Mouse (Mus musculus) ovary, postnatal 14 days (tissue): ENCODE measurements at regions not wholly inside any gene's neighbourhood (a gene's known extent, or its start where the extent isn't known, plus 50 kb on each side); places are given as distances from the start of the nearest gene placed in this dataset.

ENCODE experiments used
- DNase-seq: peaks from one replicate; pipeline ENCODE4 v3.0.0; 2022; ENCODE audit warnings: low spot score

DNA sequence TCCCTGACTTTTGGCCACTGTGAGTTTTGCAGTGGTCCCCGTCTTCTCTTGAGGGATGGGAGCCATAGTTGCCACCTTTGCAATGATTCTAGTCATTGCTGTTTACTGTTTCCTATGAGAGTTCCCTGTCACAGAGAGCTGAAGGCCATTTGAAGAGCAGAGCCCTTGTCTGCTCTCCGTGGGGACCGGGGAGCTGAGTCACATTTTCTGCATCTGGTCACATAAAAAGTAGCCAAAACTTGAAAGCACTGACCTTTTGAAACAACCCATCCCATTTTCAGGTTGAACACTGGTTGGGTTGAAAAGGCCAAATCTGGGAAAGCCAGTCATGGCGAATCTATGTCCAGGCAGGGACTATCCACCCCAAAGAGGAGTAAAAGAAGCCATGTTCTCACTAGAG, 387.9 kb upstream of the Mki67 start:
- no peak for DNase-seq

DNA sequence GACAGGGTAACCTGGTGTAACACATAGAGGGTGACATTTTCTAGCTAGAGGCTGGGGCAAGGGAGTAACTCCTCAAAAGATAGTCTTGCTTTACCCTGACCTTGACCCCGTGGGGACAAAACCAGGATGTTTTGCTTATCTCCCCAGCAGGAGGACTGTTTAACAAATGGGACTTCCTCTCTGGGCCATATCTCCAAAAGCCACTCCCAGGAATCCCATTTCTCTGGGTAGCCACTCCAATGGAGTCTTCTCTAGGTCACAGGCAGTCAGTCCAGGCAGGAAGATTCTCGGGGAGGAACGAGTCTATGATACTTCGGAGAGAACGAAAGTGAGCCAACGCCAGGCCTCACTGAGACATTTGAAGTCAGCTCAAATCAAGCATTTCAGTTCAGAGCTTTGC, 396.0 kb upstream of the Mki67 start:
- DNase-seq: no peak

DNA sequence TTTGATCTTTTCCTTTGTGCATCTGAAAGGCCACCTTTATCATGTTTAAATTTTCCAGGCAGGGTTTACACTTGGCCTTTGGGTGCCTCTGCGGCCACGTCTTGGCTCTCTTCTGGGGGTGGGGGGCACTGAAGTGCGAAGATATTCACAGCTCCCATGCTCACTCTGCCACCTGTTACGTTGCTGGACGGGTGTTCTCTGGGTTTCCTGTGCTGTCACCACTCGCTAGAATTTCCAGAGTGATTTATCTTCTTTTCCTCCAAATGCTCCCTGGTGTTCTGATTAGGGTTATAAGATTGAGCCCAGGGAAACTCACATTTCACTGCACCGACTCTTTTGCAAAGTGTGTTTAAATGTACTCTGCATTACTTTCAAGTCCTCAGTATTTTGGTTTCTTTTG, 404.8 kb upstream of the Mki67 start:
- no peak for DNase-seq

DNA sequence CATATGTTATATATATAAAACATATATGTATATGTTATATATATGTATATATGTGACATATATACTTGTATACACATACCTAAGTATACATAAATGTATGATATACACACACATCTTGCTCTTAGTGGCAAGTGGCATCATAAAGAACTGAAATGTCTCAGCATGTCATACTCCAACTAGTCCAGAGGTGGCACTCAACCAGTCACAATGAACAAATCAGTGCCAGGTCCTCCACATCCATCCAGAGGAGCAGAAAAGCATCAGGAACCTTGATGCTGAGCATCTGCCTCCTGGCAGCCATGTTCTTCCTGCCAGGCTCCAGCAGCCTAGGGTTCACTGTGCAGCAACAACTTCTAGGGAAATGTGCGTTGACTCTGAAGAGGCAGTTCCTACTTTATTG, 405.2 kb upstream of the Mki67 start:
- DNase-seq: no peak

DNA sequence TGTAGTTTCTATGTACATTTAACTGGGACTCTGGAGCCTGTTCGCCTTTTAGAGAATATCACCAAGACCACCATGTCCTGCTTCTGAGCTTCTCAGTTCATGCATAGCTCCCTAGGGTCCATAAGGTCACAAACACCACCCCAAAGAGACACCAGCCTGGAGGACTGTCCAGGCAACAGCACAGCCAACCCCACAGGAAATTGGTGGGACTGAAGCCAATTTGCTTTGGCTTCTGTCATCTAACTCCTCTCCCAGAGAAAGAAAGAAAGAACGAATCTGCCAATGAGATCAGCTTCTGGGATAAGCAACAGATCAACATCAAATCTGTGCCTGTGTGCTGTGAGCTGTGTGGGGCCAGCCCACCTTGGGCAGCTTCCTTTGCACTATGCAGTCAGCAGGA, 408.6 kb upstream of the Mki67 start:
- DNase-seq: no peak

DNA sequence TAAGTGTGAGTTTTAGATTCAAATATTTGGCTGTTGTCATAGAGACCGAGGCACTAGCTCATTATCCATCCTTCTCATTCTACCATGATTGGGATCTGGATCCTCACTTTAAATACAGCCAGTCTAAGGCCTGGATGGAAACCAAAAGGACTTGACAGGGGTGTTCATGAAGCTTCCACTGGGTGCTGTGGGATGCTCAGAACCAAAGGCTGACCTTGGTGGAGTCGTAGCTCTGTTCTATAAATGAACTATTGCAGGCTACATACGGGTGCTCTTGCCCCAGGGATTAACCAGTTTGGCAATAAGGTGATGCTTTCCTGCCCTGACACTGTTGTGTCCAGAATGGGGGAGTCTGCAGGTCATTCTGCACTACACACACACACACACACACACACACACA, 410.2 kb upstream of the Mki67 start:
- DNase-seq: no peak

DNA sequence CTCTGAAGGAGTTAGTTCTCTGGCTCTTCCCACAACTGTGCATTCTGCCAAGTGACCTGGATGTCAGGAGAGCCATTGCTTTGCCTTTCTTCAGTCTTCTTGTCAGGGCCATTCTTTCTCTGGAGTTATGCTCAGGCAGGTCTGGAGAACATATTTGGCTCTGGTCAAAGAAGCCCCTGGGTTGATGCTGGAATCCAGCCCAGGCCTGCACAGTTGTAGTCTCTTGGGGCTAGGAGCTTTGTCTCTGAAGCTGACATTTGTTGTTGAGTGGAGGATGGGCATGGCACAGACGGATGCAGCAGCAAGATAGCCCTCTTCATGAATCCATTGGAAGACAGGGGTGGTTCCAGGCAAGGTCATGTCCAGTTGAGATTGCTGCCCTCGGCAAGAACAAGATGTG, 411.4 kb upstream of the Mki67 start:
- DNase-seq: no peak

DNA sequence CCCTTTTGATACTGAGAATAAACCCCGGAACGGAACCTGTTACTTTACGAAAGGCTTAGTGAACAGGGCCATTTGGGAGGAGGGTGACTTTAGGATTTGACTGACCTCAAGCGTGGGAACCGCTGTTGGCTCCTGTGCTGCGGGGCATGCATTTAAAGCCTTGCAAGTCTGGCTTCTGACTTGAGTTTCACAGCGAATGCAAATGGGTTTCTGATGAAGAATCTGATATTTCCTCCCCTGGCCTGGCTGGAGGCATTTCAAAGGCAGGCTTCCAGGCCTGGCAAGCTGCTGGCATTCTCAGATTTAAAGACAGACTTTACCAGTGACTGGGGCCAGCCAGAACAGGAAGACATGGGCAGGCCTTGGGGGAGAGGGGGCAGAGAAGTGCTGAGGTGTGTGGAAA, 413.6 kb upstream of the Mki67 start:
- no peak for DNase-seq

DNA sequence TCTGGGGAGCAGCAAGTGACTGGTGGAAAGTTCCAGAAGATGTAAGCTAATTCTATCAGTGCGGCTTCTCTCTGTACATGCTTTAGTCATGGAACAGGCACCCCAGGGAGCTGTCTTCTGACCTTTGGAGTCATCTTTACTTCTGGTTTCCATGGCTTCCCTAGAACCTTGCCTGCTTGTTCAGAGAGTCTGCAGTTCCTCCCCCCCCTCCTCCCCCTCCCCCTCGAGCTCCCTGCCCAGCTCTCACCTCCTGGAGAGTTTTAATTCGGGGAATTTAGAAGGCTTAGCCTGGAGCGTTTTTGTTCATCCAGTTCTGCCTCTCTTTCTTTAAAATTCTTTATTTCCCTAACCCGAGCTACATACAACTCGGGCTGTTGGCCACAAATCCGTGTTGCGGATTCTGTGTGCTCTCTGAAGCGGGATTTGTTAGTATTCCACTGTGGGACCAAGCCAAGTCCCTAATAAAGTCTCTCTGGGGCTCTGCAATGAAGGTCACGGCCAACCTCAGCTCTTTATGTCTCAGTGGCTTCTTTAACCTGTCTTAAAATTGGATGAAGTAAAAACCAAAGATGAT, 414.6 kb upstream of the Mki67 start:
- no peak for DNase-seq

DNA sequence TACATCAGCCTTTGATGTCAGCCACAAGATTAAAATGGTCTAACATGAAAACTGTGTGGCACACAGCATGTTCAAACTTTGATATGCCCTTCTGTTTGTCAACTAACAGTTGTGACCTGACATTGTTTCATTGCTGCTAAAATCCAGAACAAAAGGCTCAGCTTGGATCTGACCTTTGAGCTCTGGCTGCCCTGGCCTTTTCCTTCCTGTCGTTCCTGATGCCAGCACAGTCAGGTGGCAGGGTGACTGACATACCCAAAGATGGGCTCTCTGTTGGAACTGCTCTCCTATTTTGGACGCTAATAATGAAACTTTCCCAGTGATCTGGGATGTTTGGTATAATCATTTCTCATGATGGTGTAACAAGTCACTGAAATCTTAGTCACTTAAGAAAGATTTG, 416.8 kb upstream of the Mki67 start:
- DNase-seq: no peak

DNA sequence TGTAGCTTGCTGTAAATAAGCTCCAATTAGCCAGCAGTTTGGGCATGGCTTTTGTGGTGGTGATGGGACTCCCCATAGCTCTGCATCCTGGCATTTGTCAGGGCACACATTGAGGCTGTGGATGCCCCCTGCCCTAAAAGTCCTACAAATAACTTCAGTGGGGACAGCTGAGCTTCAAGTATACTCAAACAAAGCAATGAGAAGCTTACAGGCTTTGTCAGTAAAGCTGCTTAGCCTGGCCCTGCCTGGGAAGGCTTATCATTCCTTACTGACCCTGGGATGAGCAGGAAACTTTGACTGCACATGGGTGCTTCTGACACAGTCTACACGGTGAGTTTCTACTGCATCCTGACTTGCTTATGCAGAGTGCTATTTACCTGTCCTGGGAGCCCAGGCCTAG, 420.5 kb upstream of the Mki67 start:
- no peak for DNase-seq

DNA sequence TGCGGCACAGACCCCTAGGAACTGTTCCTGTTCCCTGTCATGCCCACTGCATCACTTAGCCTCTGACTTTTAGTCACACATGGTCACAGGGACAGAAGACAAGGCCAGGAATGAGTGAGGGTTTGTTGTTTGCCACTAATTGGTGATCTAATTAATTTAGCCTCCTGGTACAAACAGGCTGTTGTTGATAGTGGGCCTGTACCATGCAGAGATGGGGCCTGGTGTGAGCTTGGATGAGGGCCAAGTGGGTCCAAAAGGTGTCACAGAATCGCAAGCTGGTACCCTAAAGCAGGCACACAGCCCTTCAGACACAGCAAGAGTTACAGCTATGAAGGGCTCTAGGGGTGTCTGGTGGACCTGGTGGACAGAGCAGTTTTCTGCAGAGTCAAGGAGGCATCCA, 421.2 kb upstream of the Mki67 start:
- DNase-seq: no peak

DNA sequence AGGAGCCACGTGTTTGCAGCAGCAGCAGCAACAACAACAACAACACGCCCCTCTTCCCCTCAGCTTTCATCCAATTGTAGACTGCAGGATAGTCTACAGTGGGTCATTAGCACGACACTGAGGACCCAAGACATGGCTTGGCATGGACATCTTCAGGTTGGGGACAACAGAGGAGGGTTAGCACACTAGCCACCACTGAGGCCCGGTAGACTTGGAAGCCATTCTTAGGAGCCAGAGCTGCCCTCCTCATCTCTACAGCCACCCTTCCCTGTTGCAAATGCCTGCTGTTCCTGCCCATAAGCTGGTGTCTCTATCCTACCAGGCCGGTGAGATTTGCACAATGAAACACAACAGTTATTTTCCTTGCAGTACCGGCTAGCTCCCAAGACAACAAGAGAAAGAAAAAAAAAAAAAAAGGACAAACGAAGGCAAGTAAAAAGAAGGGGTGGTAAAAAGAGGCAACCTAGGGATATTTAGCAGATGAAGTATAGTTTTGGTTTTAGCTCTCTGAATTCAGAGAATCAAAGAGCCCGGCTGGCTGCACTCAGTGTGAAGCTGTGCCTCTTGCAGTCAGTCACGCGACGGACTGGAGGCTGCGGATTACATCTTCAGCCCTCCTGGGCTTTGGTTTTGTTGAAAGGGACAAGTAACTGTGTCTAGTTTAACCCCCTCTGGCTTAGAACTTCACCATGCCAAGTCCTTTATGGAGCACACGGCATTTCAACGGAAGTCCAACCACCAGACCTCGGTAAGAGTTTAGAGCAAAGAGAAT, 421.9 kb upstream of the Mki67 start:
- no peak for DNase-seq

DNA sequence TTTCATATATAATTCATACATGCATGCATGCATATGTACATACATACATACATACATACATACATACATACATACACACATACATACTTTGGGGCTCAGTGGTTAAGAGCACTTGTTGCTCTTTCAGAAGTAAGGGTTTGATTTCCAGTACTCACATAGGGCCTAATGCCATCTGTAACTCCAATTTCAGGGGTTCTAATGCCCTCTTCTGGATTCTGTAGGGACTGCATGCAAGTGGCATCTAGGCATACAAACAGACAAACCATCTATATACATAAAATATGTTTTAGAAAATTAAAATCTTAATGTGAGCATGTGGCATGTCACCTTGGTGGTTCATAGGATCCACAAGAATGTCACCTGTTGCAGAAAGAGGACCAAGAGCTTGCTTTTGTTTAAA, 426.7 kb upstream of the Mki67 start:
- DNase-seq: no peak

DNA sequence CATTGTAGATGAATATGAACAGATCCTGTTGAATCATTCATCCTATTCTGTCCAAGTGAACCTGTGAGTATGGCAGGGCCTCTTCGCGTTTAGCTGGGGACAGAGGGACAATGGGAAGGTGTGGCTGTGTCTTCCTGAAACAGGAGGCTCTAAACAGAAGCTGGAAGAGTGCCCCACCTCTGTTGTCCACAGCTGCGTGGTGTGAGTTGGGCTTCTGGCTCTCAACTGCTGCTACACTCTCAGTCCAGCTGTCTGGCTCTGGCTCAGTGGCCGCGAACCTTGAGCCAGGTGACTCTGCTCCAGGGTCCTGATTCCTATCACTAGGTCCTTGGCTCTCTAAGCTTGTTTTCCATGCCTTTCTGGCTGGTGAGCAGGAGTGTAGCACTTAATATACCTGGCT, 434.0 kb upstream of the Mki67 start:
- no peak for DNase-seq

DNA sequence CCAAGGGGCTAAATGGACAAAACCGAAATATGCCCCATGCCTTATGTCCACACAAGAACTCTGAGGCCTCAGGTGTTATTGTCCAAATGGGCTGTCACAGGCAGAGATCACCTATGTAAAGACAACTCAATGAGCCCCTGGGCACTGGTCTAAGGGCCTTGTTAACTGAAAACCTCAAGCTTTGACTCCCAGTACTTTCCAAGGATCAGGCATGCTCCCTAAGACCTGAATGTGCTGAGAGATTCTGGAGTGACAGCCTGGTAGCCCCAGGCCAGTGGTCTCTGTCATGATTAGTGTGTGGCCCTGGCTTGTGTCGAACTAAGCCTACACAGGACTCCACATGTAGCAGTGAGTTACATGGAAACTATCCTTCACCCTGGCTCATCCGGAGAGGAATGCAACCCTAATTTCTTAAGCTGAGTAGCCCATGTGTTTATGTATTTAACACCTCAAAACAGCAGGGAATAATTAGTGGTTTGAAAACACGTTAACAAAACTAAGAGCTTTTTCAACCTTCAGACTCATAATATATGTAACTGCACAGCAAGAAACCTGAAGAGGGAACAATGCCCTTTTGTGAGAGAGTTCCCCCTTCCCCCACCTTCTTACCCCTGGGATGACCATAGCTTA, 435.3 kb upstream of the Mki67 start:
- DNase-seq: no peak

DNA sequence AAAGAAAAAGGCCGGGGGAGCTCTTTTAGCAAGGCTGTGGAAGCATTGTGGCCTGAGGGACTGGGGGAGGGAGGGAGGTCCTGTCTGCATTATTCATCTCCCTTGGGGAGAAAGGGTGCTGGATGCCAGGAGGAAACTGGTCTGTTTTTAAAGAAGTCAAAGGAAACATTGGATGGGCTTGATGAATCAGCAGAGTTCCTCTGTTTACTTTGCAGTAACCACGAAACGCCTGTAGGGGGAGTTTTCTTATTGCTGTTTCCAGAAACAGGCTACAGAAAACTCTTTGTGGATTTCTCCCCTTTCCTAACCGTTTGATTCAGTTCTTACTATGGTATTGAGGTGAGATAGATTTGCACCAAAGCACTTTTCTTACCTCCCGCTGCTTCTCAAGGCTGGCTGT, 436.3 kb upstream of the Mki67 start:
- peak; percentile 53 for DNase-seq

DNA sequence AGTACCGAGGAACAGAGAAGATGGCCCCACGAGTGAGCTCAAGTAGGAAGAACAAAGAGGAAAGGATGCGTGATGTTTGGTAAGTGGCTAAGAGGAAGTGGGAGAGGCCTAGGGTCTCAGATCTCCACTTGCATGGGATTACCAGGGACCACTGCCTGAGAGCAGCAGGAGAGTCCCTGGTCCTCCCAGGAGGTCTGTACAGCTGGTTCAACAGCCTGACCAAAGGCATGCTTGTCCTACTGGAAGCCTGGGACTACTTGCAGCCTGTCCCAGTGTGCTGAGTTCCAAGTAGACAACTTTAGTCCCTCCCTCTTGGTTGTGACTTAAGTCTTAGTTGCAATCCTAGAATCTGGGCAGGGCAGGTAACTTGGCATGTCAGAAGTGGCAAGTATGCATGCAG, 437.5 kb upstream of the Mki67 start:
- no peak for DNase-seq

DNA sequence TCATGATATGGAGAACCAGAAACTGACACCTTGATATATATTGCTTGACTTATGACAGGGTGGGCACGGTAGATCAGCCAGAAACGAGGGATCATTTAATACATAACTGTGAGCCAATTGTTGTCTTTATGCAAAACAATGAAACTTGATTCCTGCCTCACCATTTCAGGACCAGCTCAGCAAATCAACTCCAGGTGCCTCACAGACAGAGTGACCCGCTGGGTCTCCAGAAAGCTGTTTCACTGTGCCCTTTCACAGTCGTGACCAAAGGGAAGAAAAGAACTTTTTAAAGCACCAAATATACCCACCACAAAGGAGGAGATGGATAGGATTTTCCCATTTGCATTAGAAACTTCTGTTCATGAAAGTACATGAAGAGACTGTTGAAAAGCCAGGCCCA, 443.0 kb upstream of the Mki67 start:
- no peak for DNase-seq

DNA sequence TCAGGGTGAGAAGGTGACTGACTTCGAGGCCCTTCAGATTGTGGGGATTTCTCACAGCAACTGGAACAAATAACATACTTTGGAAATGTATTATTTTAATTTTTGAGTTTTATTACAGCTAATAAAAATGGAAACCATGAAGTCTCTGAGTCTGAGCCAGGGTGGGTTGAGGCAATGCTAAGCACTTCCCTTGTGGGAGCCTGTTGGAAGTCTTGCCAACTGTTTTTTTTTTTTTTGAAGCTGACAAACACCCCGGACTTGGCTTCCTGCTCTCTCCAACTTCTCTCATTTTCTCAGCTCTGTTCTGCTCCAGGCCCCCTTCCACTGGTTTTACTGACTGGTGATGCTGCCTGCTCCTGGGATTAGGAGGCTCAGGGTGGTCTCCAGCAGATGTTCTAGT, 445.4 kb upstream of the Mki67 start:
- no peak for DNase-seq

DNA sequence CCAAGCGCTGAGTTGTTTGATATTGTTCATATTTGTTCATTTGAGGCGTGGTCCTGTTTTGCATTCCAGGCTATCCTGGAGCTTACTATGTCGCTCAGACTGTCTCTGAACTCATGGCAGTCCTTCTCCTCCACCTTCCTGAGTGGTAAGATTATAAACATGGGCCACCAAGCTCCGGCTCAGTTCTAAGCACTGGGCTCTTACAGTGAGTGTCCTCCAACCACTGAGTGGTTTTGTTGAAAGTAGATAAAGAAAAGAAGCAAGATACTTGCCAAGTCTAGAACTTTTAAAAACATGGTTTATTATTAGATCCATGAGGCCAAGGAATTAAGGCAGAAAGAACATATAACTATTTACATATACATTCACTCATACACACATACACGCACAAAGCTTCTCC, 448.7 kb upstream of the Mki67 start:
- no peak for DNase-seq

DNA sequence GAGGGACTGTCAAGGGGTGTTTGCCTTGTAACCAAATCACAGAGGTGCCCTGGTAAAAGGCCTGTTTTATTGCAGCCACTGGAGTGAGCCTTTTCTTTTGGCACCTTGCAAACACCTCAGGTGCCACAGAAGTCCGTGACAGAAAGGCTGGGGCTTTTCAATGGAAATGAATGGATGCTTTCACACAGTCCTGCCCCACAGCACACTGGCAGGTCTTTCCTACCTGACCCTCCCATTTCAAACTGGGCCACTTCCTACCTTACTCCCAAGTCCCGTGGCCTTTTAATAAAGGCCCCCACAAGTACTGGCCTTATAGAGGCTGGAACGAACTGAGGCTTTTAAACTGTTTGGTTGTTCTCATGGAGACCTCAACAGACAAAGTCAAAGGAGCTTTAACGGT, 453.1 kb upstream of the Mki67 start:
- DNase-seq: no peak

DNA sequence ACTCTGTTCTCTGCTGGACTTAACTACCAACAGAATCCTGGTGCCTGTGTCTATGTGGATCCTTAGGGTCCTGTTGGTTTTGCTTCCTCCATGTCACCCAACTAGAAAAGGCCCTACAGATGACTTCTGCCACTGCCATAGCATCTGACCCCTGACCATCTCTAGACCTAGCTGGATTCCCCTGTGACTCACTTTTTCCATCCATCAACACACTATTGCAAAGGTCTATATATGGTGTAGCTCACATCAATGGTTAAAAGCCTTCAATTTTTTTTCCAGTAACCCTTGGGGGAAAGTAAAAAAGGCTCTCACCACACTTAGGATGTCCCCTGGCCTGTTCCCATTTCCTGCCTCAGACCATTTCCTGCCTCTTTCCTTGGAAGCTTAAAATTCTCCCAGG, 460.2 kb upstream of the Mki67 start:
- DNase-seq: no peak

DNA sequence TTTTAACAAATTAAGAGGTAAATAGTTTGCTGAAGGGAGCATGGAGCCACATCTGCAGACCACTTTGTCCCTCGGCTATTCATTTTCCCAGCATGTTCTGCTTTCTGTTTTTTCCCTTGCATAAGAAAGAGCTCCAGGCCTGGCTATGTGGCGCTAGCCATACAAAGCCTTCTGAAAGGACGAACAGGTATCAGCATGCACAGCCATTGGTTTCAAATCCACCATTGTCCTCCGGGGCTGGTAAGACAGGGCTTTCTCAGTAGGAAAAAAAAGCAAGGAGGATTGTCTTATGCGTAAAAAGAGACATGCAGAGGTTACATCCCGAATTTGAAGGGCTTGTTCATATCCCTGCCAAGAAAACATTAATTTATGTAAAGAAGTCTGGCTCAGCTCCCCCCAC, 464.8 kb upstream of the Mki67 start:
- no peak for DNase-seq
